Mouse (Mus musculus): ENCODE results near the gene Olfr117. TPM values are rescaled to one million over a fixed set of nuclear protein-coding genes. Genes with fewer than 3 reads are reported as not detected.
"Not testable (repeated sequence)": the region's sequence is repeated elsewhere in the genome, so short reads cannot be mapped to it uniquely, and the experiment has no call there.

Gene Olfr117
- total RNA-seq (2014; fragmentation: Nextera tagmentation) (not detected in 2 replicates), total RNA-seq (2017) (not detected in 2 replicates)

GRCm38 (mm10) chr17:37663682-37664081 lies at the start of gene Olfr117:
Olfr117 (minus strand) TSS chr17:37663782.
- no peak for ATAC-seq (replicated peaks; ENCODE audit: poor library complexity, severe bottlenecking)

- ATAC-seq (replicated peaks; ENCODE audit: poor library complexity, severe bottlenecking) = not testable (repeated sequence)
Measured at GRCm38 (mm10) chr17:37696264-37696663, 32.7 kb upstream of the Olfr117 start, which contains the start of gene Olfr119. Olfr119 (plus strand) TSS chr17:37696564.

GRCm38 (mm10) chr17:37666688-37667087 lies 3.1 kb upstream of the Olfr117 start, which contains the start of gene Olfr118:
Olfr118 (plus strand) TSS chr17:37666988.
- ATAC-seq (replicated peaks; ENCODE audit: poor library complexity, severe bottlenecking) = no peak

- ATAC-seq (replicated peaks; ENCODE audit: poor library complexity, severe bottlenecking) = no peak
Measured at GRCm38 (mm10) chr17:37627009-37627408, 36.6 kb downstream of the Olfr117 start, which contains the start of the genes Olfr115 and Olfr116. Olfr115 (minus strand) TSS chr17:37627109. Olfr116 (minus strand) TSS chr17:37627199.

Other genes starting within 250 kb of the Olfr117 start
- gene Olfr108, start 218.3 kb downstream of the Olfr117 start, total RNA-seq (2014; fragmentation: Nextera tagmentation) = not detected in 2 replicates
- not detected in 2 replicates for gene Olfr108, start 218.3 kb downstream of the Olfr117 start, total RNA-seq (2017)
- not detected in 2 replicates for gene Olfr109, start 204.9 kb downstream of the Olfr117 start, total RNA-seq (2014; fragmentation: Nextera tagmentation)
- not detected in 2 replicates for gene Olfr109, start 204.9 kb downstream of the Olfr117 start, total RNA-seq (2017)
- not detected in 2 replicates for gene H2-M2, start 180.2 kb downstream of the Olfr117 start, total RNA-seq (2014; fragmentation: Nextera tagmentation)
- gene H2-M2, start 180.2 kb downstream of the Olfr117 start, total RNA-seq (2017) = not detected in 2 replicates
- gene Olfr110, start 171.3 kb downstream of the Olfr117 start, total RNA-seq (2014; fragmentation: Nextera tagmentation) = not detected in 2 replicates
- not detected in 2 replicates for gene Olfr110, start 171.3 kb downstream of the Olfr117 start, total RNA-seq (2017)
- not detected in 2 replicates for gene Olfr111, start 155.8 kb downstream of the Olfr117 start, total RNA-seq (2014; fragmentation: Nextera tagmentation)
- not detected in 2 replicates for gene Olfr111, start 155.8 kb downstream of the Olfr117 start, total RNA-seq (2017)
- gene Olfr112, start 94.3 kb downstream of the Olfr117 start, total RNA-seq (2014; fragmentation: Nextera tagmentation) = not detected in 2 replicates
- not detected in 2 replicates for gene Olfr112, start 94.3 kb downstream of the Olfr117 start, total RNA-seq (2017)
- gene Olfr113, start 86.1 kb downstream of the Olfr117 start, total RNA-seq (2014; fragmentation: Nextera tagmentation) = not detected in 2 replicates
- not detected in 2 replicates for gene Olfr113, start 86.1 kb downstream of the Olfr117 start, total RNA-seq (2017)
- gene Olfr114, start 71.0 kb downstream of the Olfr117 start, total RNA-seq (2014; fragmentation: Nextera tagmentation) = not detected in 2 replicates
- not detected in 2 replicates for gene Olfr114, start 71.0 kb downstream of the Olfr117 start, total RNA-seq (2017)
- not detected in 2 replicates for gene Olfr115, start 36.7 kb downstream of the Olfr117 start, total RNA-seq (2014; fragmentation: Nextera tagmentation)
- gene Olfr115, start 36.7 kb downstream of the Olfr117 start, total RNA-seq (2017) = not detected in 2 replicates
- gene Olfr116, start 36.6 kb downstream of the Olfr117 start, total RNA-seq (2014; fragmentation: Nextera tagmentation) = not detected in 2 replicates
- not detected in 2 replicates for gene Olfr116, start 36.6 kb downstream of the Olfr117 start, total RNA-seq (2017)
- gene Olfr118, start 3.2 kb upstream of the Olfr117 start, total RNA-seq (2014; fragmentation: Nextera tagmentation) = not detected in 2 replicates
- gene Olfr118, start 3.2 kb upstream of the Olfr117 start, total RNA-seq (2017) = not detected in 2 replicates
- not detected in 2 replicates for gene Olfr119, start 32.8 kb upstream of the Olfr117 start, total RNA-seq (2014; fragmentation: Nextera tagmentation)
- not detected in 2 replicates for gene Olfr119, start 32.8 kb upstream of the Olfr117 start, total RNA-seq (2017)
- not detected in 2 replicates for gene Olfr120, start 58.0 kb upstream of the Olfr117 start, total RNA-seq (2014; fragmentation: Nextera tagmentation)
- gene Olfr120, start 58.0 kb upstream of the Olfr117 start, total RNA-seq (2017) = not detected in 2 replicates
- not detected in 2 replicates for gene Olfr121, start 85.1 kb upstream of the Olfr117 start, total RNA-seq (2014; fragmentation: Nextera tagmentation)
- gene Olfr121, start 85.1 kb upstream of the Olfr117 start, total RNA-seq (2017) = not detected in 2 replicates
- not detected in 2 replicates for gene Olfr122, start 104.8 kb upstream of the Olfr117 start, total RNA-seq (2014; fragmentation: Nextera tagmentation)
- gene Olfr122, start 104.8 kb upstream of the Olfr117 start, total RNA-seq (2017) = not detected in 2 replicates
- gene Olfr123, start 129.7 kb upstream of the Olfr117 start, total RNA-seq (2014; fragmentation: Nextera tagmentation) = not detected in 2 replicates
- gene Olfr123, start 129.7 kb upstream of the Olfr117 start, total RNA-seq (2017) = not detected in 2 replicates
- not detected in 2 replicates for gene Olfr124, start 136.1 kb upstream of the Olfr117 start, total RNA-seq (2014; fragmentation: Nextera tagmentation)
- gene Olfr124, start 136.1 kb upstream of the Olfr117 start, total RNA-seq (2017) = not detected in 2 replicates
- not detected in 2 replicates for gene Olfr125, start 169.2 kb upstream of the Olfr117 start, total RNA-seq (2014; fragmentation: Nextera tagmentation)
- gene Olfr125, start 169.2 kb upstream of the Olfr117 start, total RNA-seq (2017) = not detected in 2 replicates
- not detected in 2 replicates for gene Olfr126, start 183.7 kb upstream of the Olfr117 start, total RNA-seq (2014; fragmentation: Nextera tagmentation)
- gene Olfr126, start 183.7 kb upstream of the Olfr117 start, total RNA-seq (2017) = not detected in 2 replicates
- gene Olfr127, start 236.7 kb upstream of the Olfr117 start, total RNA-seq (2014; fragmentation: Nextera tagmentation) = not detected in 2 replicates
- not detected in 2 replicates for gene Olfr127, start 236.7 kb upstream of the Olfr117 start, total RNA-seq (2017)

All from granulocyte monocyte progenitor cell, adult 5-6 weeks (primary cell).